Mouse (Mus musculus): Measurements from ENCODE around the gene Klf16.
"Not testable (repeated sequence)": the region's sequence is repeated elsewhere in the genome, so short reads cannot be mapped to it uniquely, and the experiment has no call there.

Gene Klf16

DNA sequence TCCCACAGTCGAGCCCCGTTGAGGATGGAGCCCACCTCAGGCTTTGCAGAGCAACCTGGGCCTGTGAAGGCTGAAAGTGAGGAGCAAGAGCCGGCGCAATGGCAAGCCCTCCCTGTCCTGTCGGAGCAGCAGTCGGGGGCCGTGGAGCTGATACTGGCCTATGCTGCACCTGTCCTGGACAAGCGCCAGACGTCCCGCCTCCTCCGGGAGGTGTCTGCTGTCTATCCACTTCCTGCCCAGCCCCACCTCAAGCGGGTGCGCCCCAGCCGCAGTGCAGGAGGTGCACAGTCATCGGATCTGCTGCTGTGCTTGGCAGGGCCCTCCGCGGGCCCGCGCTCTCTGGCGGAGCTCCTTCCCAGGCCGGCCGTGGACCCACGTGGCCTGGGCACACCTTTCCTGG lies 29.2 kb upstream of the Klf16 start:
- no peak for ATAC-seq (ENCODE audit: low TSS enrichment)

DNA sequence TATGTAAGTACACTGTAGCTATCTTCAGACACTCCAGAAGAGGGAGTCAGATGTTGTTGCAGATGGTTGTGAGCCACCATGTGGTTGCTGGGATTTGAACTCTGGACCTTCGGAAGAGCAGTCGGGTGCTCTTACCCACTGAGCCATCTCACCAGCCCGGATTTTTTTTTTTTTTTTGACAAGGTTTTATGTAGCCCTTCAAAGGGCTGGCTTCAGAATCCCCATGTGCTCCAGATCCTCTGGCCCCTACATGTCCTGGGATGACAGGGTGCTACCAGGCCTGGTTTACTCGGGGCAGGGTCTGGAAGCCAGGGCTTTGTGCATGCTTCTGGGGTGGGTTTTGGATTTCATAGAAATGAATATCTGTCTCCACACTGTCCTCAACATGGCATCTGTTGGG lies 28.6 kb upstream of the Klf16 start, which contains the start of gene Gm49322:
Gene Gm49322, plus strand, starts transcription at position 301 of the 400 bp plus-strand sequence.
- ATAC-seq (ENCODE audit: low TSS enrichment): not testable (repeated sequence)

DNA sequence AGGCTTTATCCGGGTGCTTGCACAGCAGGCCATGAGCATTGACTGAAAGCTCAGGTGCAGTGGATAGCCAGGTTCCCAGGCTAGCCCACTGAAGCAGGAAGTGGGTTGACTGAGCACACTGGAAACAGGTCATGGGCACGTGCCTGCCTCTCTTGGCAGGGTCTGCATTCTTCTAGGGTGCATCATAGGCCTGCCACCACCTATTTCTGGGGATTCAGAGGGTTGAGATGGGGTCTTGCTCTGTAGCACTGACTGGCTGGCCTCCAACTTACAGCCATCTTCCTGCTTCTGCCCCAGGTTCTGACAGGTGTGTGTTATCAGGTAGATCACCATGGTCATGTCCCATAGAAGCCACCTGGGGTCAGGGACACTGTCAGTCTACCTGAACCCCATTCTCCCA lies 27.9 kb upstream of the Klf16 start:
- ATAC-seq (ENCODE audit: low TSS enrichment): no peak

DNA sequence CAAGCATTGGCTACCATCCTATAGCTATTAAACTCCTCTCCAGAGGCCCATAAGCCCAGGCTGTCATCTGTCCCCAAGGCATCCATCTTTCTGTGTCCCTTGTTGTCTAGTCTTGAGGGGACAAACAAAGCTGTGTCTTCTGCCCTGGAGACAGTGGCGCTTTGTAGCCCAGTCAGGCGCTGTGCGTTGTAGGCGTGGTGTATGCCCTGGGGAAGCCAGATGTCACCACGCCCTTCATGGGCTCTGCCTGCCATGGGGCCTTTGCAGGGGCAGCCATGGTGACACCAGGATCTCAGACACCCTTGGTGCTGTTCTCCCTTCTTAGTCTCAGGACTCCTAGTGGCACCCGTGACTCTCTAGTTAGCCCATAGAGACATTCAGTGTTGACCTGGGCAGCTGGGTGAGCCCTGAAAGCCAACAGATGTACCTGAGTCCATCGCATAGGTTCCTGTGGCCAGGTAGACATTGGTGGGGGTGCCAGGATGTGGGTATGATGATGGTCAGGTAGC lies 26.9 kb upstream of the Klf16 start:
- ATAC-seq (ENCODE audit: low TSS enrichment): no peak

DNA sequence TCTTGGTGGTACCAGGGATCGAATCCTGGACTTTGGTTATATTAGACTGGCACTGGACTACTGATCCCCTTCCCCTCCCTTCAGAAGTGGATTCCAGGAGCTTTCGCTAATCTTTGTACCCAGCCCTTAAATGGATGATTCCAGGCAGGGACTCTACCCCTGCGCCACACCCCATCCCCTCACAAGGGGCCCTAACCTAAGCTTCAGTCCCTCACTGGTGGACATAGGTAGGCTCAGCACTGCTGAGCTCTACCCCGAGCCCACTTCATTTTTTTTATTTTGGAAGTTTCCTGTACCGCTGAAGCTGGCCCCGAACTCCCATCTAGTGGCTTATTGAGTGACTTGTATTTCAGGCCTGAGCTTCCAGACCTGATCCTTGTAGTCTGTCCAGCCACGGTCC lies 26.2 kb upstream of the Klf16 start:
- no peak for ATAC-seq (ENCODE audit: low TSS enrichment)

DNA sequence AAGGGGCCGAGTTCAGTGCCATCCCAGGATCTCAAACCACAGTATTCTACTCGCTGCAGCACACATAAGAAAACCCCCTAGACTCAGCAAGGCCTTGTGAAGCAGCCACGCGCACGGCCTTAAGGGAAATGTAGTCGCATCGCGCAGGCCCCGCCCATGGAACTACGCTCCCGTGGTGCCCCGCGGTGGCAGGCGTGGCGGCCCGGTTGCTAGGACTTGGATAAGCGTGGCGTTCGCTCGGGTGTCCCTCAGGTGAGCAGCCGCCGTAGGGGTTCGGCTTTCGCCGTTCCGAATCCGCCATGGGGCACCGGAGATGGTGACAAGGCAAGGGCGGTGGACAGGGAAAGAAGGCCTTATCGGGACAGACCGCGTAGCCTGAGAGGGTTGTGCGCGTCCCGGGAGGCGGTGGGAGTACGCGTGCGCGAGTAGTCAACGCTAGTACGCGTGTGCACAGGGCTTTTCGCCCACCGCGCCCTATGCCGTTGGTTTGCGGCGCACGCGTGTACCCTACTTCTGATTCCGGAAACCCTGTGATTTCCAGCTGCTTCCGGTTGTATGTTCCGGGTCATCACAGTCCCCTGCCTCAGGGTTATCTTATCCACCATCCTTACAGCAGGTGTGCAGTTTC lies 25.7 kb upstream of the Klf16 start, which contains the start of the genes Scamp4 and Adat3:
Gene Scamp4, plus strand, starts transcription at position 175 of the 628 bp plus-strand sequence.
Gene Adat3, plus strand, starts transcription at position 183 of the 628 bp plus-strand sequence.
- ATAC-seq (ENCODE audit: low TSS enrichment): peak; percentile 93

DNA sequence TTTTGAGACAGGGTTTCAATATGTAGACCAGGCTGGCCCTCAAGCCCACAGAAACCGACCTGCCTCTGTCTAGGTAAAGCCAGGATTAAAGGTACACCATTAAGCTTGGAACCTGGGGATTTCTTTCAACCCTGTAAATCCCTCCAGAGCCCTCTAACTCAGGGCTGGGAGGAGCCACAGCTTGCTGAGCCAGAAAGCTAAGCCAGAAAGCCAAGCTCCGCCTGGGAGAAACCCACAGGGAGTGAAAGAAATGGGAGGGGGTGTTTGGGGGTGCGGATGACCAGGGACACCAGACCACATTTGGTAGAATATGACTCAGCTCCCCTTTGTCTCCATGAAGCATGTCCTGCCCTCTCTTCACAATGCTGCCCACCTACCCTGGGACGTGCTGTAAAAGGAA lies 19.2 kb upstream of the Klf16 start:
- ATAC-seq (ENCODE audit: low TSS enrichment): no peak

DNA sequence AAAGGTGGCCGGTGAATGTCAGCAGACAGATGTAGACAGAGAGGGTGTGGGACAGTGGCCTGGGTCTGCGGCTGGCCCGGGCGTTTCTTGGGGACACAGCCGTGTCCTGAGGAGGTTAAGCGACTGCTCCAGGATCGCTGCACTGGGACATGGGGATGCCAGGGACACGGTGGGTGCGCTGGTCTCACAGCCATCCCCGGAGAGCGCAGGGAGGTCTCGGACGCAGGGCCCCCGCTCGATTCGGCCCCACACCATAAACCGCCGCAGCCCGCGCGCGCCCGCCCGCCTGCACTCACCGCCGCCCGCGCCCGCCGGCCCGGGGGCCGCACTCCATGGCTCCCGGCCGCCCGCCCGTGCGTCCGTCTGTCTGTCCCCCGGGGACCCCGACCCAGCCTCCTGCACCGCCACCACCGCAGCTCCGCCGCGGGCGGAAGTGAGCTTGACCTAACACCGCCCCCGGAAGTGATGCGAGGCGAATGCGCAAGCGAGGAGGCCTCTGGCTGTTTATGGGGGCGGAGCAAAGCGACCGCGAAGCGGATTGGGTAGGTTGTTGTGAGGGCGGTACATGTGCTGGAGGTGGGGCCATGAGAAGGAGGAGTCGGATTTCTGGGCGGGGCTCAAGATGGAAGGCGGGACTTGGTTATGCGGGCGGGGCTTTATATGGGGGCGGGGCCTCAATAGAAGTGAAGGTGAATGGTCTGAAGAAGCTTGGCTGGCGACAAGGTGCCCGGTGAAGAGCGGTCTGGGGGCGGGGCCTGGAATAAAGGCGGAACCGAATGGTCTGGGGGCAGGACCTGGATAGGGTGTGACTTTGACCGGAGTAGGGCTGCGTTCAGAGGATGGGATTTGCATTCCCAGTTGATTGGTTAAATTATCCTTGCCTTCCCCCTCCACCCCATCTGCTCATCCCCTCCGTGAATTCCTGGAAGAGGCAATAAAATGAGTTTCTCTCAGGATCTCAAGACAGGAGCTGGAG lies 13.0 kb upstream of the Klf16 start, which contains the start of gene Abhd17a:
Gene Abhd17a, minus strand, starts transcription at position 463 of the 976 bp plus-strand sequence.
- peak; percentile 92 for ATAC-seq (ENCODE audit: low TSS enrichment)

DNA sequence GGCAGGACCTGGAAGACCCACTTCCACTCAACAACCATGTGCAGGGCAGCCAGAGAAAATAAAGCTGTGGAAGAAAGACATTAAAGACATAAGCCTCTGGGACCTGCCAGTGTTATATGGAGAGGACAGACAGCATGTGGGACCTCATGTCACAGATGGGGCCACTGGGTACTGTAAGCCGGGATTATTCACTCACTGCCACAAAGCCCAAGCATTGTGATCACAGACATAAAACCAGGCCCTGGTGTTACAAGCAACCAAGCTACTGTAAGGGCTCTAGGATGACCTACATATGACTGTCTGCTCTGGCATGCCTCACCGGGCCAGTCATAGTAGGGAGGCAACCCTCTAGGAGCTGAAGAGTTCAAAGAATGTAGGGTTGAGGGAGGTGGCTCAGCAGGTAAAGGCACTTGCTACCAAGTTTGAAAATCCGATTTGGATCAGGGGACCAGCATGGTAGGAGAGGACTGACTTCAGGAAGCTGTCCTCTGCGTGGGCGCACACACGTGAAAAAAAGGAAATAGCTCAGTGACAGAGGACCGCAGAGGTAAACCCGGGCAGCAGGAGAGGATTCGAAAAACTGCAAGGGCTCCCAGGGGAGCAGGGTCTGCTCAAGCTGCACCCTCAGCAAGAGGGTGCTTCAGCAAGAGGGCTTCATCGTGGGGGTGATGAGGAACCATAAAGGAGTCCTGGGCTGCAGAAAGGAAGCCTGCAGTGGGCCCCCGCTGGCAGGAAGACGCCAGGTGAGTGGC lies 12.2 kb upstream of the Klf16 start:
- peak; percentile 5; the same call in 1 of the 2 replicates for ATAC-seq (ENCODE audit: low TSS enrichment)

DNA sequence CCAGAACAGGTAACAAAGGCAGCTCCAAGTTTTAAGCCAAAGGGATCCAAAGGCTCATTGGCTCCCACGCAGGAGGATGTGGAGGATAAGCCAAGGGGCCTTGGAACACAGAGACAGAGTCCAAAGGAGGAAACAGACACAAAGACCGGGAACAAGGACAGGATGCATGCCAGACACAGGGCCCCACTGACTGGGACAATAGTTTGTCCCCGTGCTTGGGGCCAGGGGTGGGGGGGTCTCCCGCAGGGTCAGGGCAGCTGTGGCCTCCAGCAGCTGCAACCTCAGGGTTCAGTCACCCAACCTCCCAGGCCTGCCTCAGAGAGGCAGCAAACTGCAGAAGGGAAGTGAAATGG lies 10.2 kb upstream of the Klf16 start:
- no peak for ATAC-seq (ENCODE audit: low TSS enrichment)

DNA sequence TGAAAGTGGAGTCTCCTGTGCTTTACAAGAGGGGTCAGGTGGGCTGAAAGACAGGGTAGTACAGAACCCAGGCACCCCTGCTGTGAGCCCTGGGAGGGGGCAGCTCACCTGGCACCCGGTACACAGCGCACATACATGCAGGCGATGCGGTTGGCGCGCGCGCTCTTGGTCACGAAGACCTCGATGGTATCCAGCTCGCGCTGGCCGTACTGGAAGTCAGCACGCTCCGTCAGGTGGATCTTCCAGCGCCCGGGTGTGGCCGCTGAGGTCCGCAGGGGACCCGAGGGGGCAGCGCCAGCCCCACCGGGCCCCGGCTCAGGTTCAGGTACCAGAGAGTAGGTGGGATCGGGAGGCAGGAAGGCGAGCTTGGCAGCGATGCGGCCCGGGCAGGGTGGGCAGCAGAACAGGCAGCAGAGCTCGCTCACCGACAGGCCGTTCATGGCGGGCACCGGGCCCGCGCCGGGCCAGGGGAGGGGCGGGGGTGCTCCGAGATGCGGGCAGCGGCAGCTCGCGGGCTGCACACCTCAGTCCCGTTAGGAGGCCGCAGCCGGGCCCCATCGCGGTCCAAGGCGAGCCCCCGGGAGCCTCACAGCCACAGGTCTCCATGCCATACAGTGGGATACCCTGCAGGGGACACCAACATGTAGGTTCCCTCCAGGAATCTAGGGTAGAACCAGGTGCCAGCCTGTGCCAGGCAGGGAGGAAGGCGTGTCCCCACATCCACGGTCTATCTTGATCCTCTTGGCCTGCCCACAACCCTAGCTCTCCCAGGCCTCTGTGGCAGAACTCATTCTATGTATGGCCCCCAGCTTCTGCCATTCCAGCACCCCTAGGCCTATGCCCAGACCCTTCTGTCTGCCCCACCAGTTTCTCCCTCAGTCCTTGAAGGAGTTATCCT lies 9.5 kb upstream of the Klf16 start:
- no peak for ATAC-seq (ENCODE audit: low TSS enrichment)

DNA sequence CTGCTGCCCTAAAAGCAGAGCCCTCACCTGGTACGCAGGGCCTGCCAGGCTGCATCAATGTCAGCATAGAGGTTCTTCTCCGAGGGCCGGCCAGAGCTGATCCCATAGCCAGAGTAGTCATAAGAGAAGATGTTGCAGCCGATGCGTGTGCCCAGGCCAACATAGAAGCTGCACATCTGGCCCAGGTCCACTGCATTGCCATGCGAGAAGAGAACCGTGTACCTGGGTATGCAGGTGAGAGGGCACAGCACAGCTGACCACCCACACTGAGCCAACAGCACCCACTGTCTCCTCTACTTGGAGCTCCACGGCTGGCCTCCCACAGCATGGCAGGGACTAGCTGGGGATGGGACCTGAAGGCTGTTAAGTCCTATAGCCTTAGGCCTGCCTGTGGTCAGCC lies 8.5 kb upstream of the Klf16 start:
- ATAC-seq (ENCODE audit: low TSS enrichment): no peak

DNA sequence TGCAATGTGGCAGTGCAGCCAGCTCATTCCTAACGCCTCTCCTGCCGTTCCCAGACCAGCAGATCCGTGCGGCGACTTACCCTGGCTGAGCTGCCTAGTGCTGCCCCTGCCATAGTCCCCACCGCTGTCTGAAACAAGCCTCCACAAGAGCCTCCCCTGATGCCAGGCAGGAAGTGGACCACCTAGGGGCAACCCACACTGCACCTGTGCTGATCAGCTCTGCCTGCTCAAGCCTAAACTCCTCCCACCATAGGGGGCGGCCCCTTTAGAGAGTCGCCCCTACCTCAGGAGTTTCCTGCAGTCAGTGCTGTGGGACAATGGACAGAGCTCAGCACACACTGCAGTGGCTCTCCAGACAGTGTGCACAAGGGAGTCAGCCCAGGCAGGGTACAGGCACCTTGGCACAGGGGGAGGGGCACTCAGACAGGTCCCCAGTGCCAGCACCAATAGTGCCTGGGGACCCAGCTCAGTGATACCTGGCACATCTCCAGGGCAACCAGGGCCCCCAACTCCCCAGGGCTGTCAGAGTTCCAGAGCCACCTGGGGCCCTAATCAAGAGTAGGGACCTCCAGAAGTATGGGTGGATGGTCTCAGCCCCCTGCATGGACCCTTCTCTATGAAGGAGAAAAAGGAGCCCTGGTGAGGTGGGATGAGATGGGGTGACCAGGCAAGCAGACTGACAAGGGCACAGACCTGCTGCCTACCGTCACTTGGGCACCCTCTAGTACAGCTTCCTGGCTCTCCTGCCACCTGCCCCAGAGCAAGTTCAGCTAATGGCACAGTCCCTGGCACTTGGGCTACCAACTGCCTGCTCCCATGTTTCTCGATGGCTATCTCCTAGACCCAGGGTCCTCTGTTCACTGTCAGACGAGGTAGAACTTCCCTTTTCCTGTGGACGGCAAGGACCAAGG lies 7.8 kb upstream of the Klf16 start:
- no peak for ATAC-seq (ENCODE audit: low TSS enrichment)

DNA sequence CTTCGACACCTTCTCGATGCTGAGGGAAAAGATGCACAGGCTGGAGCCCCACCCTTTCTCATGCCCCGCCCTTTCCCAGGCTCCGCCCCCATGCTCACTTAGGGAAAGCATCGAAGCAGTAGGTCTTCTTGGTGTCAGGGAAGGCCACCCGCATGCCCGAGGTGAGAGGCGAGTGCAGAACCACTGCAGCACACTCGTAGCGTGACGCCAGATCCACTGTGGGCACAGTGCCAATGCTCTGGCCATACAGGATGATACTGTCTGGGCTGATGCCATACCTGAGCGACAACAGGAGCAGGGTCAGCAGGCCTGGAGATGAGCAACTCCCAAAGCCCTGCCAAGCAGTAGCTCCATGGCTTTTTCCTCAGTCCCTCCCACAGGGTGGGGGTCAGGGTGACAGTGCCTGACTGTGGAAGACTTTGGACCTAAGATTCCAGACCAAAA lies 6.9 kb upstream of the Klf16 start:
- ATAC-seq (ENCODE audit: low TSS enrichment): no peak

DNA sequence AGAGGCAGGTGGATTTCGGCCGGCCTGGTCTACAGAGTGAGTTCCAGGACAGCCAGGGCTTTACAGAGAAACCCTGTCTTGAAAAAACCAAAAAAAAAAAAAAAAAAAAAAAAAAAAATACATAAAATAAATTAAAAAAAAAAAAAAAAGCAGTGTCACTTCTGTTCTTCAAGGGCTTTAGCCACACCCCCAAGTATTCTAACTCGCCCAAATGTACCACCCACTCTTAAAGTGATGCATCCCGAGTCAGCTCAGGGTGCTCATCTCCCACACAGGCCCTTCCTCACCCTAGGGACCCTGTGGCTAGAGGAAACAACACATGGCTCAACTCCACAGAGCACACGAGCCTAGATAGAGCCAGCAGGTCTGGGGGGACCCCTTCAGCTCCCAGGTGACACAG lies 5.9 kb upstream of the Klf16 start:
- no peak for ATAC-seq (ENCODE audit: low TSS enrichment)

DNA sequence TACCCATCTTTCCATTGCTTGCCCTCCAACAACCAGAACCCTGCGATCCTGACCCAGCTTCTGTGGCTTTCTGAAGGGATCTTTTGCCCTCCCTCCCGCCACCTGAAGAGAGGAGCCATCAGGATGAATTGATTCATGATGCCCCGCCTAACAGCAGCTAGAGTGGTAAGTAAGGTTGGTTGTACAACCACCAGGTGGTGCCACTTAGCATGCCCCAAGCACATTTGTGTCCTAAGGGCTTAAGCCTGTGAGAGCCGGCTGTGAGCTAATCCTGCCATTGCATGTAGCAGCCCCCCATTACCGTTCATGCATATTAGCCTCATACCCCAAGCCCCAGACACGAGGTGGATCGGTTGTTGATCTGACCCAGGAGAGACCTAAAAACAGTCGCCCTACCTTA lies 1.8 kb upstream of the Klf16 start:
- 0 out of 2 replicates have a peak, but pooled peaks have one; percentile 13 for ATAC-seq (ENCODE audit: low TSS enrichment)

DNA sequence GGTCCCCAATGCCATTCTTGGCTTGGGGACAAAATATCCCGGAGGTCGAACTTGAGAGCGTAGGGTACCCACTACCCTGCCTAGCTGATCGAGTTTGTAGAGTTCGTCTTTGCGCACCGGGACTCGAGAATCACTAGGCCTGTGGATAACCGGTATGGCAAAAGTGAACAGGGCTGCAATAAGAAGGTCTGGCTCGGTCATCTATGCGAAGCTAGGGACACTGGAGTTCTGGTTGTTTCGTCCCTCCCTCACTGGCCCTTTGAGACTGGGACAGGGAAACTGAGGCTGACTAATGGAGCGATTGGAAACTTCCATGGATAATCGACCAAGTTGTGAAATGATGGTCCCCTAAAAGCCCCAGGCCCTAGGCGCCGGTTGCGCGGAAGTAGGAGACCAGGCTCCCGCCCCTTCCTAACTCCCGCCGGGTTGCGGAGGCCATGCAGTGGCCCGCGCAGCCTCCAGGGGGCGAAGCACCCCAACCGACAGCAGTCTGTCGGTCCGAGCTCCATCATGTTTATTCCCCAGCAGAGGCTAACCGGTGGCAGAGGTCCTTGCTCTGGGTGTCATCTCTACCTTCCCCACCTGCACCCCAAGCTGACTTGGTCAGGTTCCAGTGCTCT lies 1.1 kb upstream of the Klf16 start:
- 0 out of 2 replicates have a peak, but pooled peaks have one; percentile 10 for ATAC-seq (ENCODE audit: low TSS enrichment)

DNA sequence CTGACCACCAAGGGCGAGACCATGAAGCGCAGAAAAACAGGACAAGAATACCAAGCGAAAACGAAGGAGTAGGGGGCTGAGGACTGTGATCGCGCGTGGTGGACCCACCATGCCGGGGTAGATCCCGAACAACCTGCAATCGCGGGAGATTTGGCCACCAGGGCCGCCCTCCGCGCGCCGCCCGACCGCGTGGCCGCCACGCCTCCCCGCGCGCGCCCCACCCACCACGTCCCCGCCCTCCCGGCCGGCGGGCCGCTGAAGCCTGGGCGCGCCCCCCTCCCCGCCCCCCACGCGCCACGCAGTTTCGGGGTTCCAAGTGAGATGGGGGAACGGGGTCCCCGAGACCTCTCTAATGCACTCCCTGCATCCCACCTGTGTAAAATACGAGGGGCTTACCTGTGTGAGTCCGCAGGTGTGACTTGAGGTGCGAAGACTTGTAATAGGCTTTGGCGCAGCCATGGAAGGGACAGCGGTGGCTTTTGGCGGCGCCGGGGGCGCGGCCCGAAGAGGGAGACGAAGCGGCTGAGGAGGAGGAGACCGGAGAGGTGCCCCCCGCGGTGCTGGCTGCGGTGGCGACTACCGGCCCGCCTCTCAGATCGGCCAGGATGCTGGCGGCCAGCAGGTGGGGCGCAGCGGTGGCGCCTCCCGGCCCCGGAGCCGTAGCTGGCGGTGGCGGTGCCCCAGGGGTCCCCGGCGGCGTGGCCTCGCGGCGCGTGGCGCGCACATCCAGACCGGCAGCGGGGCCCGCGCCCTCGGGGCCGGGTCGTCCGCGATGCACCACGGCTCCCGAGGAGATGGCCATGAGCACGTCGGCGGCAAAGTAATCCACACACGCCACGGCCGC lies 548 bp downstream of the Klf16 start:
- no peak for ATAC-seq (ENCODE audit: low TSS enrichment)

Measured in frontal cortex, adult (tissue).